Mouse (Mus musculus): ENCODE measurements around the gene Ldlrap1.

Gene Ldlrap1

DNA sequence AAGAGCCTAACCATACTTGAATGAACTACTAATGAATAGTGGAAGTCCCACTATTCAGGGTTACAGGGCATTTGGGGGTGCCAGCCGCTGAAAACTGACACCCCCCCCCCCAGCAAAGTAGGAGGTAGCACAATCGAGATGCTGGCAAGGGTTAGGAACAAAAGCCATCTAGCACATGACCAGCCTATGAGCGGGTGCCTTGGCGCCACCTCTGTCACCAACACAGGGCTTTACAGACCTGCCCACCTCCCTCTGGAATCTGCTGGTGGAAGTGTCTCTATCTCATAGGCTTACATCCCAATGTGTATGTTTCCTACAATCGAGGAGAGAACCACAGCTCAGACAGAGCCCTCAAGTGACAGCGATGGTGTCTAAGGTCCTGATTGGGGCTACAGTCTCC is 17.0 kb downstream of the Ldlrap1 start:
- DNase-seq = no peak

DNA sequence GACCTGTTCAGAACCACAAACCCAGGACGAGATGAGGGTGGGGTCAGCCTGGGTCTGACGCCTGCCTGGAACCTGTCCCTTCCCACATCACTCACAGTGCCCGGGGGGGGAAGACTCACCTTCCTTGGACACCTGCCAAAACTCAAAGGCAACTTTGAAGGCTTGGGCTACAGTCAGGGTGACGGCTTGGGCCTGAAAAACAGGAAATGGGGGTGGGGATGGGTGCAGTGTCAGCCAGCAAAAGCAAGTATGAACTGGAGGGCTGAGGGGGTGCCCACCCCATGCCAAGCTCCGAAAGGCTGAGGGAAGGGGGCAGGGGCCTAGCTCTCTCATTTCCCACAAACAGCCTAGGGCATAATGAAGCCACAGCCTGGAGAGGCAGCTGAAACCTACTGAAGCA is 17.6 kb downstream of the Ldlrap1 start:
- DNase-seq = peak; percentile 26

DNA sequence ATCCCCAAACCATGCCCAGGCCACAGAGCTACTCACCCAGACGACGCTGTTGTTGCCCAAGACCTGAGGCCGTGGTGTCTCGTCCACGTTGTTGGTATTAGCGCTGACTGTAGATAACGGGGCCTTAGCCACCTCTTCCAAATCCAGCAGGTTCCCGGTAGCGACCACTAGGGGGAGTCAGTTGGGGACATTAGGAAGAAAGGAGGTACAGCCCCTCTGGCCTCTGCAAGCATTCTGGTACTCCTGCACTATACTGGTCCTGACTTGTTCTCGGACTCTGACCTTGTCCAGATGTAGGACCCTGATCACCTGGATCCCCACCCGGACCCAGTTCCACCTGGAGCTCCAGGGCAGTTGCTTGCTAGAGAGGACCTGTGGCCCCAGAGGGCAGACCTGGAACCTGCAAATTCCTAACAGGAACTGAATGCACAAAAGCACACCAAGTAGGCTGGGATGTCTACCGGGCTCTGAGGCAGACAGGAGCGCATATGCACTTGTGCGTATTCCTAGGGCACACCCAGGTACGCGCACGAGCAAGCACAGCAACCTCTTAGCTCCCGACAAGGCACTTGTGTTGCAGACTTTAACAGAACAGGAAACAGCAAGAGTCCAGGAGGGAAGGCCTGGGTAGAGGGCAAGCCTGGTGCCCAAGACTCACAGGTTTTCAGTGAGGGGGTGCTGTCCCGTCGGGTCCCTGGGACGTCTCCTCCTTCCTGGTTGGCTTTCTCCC is 18.4 kb downstream of the Ldlrap1 start:
- DNase-seq = peak; percentile 28

DNA sequence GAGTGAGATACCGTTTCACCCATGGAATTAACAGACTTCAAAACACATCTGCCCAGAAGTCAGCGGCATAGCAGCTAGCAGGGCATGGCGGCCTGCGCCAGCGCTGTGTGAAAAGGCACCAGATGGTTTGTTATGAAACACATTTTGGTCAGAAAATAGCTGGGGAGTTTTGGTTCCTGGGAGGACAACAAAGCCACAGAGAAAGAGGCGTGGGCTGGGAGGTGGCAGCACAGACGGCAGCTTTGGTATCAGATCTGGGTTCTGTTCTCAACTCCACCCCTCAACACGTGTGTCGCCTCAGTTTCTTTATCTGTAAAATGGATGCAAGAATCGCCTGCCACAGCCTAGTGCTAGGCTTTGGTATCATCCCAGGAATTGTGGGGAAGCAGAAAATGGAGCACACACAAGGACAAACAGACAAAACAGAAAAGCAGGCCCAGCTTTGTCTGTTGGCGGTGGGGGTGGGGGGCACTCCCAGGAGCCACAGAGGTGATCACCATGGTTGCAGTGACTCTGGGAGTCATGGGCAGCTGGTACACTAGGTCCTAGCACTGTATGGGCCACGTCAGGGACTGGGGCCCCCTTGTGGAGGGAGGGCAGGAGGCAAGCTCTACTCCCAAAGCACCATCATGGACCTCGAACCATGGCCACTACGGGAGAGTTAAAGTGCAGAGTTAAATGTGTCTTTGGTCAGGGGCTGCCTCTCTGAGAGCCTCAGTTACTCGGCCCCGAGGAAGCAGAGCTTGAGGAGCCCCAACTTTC is 21.7 kb downstream of the Ldlrap1 start:
- peak; percentile 55 for DNase-seq

DNA sequence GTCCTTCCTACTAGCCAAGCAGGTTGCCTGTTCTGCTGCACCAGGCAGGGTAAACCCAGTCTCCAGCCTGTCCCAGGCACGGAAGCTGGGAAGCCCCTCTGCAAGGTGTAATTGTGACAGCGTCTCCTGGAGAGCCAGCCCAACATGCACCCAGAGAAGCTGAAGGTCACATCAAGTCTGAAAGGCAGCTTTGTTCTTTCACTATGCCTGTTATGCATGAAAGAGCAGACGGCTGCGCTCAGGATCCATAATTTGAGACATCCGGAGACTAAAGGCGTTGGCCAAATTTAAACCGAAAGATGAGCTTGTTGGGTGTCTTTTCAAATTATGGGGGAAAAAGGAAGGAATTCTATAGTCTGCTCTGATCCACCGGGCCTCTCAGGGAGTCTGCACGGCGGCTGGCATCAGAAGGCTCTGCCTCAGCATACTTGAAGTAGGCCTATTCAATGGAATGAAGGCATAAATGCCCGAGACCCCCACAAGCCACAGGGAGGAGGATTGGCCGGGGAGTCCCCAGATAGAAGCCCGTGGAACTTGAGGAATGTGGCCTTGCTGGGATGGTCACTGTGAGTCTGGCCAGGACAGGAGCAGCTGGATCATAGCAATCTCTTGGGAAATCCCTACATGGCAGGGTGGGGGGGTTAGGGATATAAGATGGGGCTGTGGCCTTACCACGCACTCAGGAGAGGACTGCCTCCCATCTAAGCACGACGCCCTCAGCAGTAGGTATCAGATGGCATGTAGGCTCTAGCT is 23.8 kb downstream of the Ldlrap1 start:
- DNase-seq = no peak

DNA sequence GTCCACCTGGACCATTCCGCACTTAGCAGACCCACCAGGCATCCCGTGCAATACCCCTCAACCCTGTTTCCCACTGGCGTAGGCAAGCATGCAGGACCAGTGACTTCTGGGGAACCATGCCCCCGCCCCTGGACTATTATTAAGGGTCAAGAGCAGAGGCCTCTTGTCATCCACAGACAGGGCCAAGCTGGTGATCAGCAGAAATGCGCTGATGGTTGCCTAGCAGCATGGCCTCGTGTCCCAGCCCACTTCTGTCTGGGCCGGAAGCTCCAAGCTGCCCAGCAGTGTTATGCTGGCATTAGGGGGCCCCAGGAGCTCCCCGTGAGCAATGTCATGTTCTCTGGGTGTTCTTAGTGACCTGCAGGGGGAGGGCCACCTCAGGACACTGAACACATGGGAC is 25.9 kb downstream of the Ldlrap1 start:
- no peak for DNase-seq

DNA sequence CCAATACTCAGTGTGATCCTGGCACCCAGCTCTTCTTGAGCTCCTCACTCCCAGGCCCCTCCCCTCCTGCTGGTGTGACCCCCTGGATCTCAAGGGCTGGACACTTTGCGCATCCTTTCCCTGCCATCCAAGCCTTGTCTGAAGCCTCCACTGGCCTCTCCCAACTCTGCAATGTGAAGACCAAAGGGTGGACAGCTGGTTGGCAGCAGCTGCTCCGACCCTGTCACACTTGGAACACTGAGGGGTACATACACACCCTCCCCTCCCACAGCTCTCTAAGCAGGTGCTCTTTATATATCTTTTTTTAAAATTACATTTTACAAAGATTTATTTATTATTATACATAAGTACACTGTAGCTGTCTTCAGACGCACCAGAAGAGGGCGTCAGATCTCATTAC is 27.6 kb downstream of the Ldlrap1 start:
- no peak for DNase-seq

DNA sequence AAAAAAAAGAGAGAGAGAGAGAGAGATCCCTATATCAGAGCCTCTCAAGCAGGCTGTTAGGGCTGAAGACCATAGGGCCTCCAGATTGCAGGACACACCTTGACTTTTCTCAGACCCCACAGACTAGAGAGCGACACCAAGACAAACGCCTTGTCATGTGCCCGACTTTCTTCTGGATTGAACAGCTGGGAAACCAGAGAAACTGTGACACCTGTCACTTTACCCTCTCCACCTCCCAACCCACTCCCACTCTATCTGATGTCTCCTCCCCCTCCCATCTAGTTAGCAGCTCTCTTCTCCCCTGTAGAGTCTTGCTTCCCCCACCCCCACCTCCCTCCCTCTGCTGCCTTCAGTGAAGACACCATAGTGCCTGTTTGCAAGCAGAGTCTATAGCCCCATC is 28.3 kb downstream of the Ldlrap1 start:
- no peak for DNase-seq

DNA sequence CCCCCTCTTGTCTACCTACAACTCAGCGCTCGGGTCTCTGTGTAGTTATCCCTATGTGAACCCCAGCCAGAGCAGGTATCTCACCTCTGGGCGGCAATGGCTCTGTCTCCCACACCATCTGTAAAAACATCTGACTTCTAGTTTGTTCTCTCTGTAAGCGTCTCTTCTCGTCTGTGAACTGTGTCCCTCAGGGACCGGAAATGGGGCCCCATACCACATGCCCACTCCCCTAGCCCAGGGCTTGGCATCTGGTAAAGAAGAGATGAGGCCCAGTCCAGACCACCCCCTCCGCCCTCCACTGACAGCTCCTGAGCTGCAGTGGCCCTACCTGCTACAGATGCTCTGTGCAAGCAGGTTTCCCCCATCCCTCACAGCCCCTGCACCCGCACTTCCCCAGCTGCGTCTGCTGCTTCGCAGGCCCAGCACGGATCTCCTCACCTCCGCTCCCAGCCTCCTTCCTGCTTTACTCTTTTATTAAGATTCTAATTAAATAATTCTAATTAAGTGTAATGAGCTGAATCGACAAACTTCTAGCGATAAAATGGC is 30.4 kb downstream of the Ldlrap1 start:
- DNase-seq = no peak

DNA sequence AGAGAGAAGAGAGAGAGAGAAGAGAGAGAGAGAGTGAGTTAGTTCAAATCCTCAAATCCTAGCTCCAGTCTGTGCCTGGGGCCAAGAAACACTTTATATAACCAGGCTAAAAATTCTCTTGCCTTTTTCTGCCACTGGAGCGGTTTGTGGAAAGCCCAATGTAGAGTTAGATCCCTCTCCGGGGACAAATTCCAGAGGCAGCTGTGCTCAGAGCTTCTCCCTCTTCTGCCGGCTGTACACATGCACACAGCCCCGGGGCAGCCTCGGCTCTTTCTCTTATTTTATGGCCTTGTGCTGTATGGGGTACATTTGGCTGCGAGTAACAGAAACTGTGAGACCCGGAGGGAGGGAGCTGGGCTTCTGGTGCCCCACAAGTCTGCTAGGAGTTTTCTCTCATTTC is 31.7 kb downstream of the Ldlrap1 start:
- DNase-seq = no peak

DNA sequence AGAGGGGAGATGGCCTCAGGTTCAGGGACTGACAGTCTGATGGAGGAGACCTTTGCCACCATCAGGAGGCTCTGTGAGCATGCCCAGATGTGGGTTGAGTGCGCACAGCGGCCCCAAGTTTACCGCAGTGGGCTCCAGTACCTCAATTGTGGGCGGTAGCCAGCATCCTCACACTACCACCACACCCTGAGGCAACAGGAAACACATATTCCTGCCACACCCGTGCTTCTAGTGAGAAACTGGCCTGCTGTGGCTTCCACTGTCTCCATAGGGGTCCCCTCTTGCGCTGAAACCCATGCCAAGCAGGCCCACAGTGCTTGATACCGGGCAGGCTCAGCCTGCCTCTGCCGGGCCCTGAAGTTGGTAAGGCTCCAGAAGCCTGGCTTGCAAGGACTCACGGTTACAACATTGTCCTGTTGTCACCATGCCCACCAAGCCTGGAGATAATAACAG is 33.2 kb downstream of the Ldlrap1 start:
- DNase-seq = peak; percentile 28

DNA sequence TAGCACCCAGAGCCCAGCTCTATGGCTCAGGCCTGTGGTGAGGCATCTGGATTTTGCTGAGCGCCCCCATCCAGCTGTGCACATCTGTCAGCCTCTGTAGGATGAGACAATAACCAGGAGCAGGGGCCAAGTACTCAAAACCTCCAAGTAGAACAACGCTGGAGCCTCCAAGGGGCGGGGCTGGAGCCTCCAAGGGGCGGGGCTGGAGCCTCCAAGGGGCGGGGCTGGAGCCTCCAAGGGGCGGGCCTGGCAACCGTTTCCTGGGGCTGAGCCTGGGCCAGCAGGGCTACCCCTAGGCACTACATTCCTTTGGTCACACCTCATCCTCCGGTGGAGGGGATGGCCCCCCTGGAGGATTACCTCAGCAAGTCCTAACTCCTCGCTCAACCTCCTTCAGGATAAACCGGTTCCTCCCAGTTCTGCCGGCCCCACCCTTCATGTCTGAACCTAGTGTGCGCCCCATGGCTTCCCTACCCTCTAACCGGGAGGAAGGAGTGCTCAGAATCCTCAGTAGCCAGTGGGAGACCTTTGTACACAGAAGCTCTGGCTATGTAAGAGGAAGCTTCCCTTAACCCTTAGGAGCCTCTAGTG is 33.7 kb downstream of the Ldlrap1 start:
- no peak for DNase-seq

DNA sequence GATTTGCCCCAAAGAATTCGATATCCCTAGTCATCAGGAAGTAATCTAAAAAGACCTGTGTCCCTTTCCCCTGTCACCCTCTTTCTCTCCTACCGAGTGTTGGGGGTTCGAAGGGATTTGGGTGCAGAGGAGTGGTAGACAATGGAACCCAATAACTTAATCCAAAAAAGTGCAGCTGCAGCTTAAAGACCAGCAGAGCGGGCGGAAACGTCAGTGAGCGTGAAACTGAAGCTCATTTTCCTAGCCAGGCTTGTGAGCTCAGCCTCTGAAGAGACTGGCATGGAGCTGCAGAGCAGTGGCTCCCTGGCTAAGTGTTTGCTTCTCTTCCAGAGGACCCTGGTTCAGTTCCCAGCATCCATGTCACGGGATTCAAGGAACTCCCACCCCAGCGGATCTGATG is 34.5 kb downstream of the Ldlrap1 start:
- no peak for DNase-seq

DNA sequence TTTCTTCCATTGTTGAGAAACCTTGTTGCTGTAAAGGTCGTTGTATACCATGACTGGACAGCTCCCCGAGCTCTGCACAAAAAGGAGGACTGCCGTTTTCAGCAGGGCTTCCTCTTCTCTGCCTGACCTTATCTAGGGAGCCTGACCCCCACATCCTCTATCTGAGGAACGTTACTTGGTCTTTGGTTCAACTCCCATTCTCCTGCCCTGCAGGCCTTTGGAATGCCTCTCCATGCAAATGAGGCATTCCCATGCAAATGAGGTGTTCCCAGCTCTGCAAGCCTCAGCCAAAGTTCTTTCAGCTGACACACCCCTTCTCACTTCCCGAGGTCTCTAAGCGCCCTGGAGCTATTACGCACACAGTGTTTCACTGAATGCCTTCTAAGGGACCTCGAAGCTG is 37.7 kb downstream of the Ldlrap1 start:
- no peak for DNase-seq

DNA sequence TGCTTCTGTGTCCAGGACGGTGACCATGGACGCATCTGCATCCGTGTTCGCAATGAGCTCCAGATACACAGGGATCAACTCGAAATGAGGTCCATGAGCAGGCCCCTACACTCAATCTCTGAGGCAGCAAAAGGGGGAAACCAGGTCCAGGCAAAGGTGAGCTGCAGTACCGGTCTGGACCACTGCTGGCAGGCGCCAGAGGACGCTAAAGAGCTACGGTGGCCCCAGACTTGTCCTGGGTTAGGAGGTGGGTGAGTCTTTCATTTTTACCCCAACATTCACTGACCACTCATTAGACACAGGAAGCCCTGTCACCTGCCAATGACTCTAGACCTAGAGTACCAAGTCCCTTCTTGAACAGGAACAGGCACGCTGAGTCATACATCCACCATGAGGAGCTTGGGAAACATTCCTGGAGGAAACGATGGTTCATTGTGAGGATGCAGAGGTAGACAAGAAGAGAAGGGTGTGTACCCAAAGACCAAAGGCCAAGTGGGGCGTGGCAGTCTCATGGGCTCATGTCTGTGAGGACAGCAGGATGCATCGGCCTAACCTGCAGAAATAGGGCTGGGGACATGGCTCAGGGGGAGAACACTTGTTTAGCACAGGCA is 42.0 kb downstream of the Ldlrap1 start:
- no peak for DNase-seq

DNA sequence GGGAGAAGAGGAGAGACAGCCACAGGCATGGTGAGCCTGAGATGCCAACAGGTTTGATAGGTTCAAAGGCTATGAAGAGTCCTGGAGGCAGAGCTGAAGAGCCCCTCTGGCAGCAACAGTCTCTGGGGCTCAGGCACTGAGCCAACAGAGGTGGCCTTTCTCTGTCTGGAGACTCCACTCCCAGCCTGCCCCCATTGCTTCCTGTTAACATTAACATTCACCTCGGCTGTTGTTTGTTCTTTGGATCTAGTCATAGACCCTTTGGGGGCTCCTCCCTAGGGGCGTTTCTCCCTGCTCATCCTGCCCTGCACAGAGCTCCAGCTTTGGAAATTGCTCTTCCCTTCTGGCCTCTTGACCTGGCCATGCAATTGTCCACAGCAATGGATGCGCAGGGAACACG is 42.9 kb downstream of the Ldlrap1 start:
- DNase-seq = no peak

DNA sequence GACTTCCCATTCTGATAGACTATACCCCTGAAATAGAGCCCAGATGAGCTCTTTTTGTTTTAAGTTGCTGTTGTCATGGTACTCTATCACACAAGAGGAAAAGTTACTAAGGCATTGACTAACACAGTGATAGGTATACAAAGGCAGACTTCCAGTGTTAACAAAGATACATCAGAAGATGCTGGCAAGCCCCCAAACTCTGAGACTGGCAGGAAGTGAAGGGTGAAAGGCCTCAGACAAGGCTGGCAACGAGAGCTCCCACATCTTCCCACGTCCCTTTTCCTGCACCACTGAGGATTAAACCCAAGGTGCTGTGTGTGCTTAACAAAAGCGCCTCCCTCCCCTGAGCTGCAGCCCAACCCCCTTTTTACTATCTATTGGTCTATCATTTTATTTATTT is 44.6 kb downstream of the Ldlrap1 start:
- no peak for DNase-seq

DNA sequence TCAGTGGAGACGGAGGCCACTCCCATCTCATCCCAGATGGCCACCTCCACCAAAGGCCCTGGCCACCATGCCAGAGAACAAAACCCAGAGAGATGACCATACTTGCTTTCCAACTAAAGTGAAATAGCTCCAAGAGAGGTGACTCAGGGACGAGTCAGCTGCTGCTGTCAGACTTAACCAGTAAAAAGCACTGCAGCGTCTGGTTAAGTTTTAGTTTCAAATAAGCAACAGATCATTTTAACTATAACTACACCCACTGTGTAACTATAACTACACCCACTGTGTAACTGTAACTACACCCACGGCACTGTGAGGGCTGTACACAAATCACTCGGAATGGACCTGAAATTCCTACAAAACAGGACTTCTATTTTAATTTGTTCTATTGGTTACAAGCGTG is 46.7 kb downstream of the Ldlrap1 start:
- no peak for DNase-seq

DNA sequence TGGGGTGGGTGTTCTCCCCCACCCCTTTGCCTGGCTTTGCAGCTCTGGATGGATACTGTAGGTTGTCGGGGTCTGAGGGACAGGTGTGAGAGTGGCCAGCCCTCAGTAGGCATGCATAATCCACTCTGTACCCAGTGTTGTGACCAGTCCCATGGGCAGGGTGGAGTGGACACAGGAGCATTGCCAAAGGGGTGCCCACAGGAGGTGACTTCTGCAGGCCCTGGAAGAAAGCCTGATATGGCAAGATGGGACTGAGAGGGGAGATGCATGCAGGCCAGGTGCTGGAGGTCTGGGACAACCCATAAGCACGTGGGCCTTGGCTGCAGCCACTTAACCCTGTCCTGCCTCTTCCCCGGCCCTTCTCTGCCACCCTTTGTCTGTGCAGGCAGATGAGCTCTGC is 47.5 kb downstream of the Ldlrap1 start:
- no peak for DNase-seq

DNA sequence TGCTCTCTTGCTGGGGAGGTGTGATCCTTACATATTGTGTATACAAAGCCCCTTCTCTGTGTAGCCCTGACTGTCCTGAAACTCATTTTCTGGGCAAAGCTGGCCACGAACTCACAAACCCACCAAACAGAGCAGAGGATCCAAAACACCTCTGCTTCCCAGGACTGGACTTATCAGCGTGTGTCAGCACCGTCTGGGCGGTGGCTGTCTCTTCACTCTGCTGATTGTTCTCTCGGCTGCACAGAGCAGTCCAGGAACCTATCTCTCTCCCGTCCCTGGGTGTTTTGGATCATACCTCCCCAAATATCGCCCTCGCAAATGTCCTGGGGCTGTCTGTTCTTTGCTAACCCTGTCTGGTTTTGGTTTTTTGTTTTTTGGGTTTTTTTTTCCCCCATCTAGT is 48.3 kb downstream of the Ldlrap1 start:
- no peak for DNase-seq

DNA sequence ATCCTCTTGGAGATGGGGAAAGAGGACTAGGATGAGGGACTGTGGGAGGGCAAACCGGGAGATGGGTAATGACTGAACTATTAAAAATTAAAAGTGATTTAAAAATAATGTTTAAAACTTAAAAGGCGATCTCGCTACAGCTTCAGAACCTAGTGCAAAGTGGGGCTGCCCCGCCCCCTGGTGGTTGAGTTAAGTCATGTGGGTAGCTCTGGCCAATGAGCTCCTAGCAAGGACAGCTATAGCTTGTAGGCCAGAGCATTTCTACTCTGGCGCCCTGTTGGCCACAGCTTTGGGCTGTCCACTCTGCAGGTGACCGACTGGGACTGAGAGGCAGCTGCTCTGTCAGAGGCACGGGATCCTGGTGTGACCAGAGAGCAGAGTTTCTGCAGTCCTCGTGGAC is 53.9 kb downstream of the Ldlrap1 start:
- peak; percentile 78 for DNase-seq

DNA sequence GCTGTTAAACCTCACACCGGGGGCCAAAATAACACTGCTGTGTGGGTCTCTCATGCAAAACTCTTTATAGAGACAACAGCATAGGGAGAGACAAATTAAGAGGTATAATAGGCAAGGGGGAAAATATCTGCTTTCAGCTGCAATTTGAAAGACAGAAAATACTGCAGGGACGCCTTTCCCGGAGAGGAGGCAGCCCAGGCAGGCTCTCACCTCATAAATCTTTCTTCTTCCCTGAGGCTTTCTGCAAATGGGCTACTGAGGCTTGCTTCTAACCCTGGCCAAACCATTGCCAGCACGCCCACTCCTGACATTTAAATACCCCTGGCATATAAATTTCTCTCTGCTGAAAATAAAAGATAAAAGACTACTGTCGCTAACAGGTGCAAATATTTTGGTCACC is 62.5 kb downstream of the Ldlrap1 start:
- no peak for DNase-seq

DNA sequence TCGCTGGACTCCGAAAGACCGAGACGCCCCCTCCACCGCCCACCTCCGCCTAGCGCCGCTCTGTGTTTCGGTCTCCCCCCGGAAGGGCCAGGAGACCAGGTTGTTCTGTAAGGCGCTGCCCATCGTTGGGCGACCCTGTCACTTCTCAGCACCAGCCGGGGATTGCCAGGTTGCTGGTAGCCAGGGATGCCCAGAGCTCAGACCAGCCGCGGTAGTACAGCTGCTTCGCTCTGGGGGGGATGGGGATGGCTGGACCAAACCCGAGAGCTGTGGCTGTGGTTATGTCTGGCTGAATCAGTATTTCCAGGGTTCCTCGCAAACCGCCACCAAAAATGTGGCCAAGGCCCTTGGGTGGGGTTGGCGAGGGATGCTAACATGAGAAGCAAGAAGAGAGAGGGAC is 63.2 kb downstream of the Ldlrap1 start:
- no peak for DNase-seq
